Mouse (Mus musculus) urinary bladder, adult 18-20 months (tissue): ENCODE data around the gene Pip5k1b.
A peak's percentile ranks its signal among the peaks of the same experiment; 100 is the strongest.

ENCODE experiments used
- DNase-seq, 2 experiments: peaks; one replicate each; pipeline ENCODE4 v3.0.0; 2022; ENCODE audit warnings: low spot score in 2 of 2, mixed read lengths in 2 of 2

The Pip5k1b gene

DNA sequence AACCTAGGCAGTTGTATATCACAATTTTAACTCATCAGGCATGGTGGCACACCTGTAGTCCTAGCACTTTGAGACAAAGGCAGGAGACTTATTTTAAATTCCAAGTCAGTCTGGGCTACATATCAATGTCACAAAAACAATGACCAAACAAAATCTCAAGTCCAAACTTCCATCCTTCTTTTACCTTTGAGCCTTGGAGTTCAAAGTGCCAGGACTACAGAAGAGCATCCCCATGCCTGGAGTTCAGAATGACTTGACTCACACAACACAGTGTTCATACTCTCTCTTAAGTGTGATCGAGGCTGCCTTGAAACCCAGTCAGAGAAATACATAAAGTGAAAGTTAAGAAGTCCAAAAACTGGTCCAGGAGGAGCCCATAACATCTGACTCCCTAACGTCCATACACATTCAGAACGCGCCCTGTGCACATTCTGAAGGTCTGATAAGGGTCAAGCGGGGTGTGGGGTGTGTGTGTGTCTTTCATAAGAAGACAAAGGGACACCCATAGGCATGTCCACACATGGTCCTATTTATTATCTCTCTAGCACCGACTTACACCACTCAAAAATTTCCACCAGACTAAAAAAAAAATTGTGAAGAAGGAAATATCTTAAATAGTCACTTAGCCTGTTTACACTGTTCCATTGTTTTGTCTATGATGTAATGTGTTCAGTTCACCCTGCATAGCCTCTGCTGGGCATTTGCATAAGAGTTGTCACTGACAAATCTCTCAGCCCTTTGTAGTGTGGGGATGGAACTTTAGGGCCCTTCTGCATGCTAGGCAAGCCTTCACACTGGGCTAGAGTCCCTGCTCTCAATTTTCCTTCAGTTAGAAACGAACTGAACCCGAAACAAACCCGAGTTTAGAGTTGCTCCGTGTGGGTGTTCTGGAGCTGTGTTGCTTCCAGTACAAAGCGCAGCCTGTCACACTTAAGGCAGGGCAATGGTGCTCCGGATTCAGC lies 296.0 kb downstream of the Pip5k1b start:
- peak in 1 of 2 experiments; percentile 33 for DNase-seq

DNA sequence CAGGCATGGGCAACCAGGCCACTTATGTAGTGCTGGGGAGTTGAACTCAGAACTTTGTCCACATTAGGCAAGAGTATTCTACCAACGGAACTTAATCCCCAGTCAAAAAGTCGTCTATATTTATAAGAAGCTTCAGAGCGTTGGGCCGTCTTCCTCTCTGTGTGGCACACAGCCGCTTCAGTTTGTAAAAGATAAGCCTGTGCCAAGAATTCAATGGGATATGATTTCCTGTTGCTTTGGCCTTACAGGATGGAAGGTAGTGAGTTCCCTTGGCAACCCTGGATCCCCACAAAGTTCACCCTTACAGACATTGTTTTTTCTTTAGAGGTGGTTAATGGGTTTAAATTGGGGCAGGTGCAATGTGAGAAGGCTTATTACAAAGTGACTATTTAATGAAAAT lies 297.3 kb downstream of the Pip5k1b start:
- no peak for DNase-seq

DNA sequence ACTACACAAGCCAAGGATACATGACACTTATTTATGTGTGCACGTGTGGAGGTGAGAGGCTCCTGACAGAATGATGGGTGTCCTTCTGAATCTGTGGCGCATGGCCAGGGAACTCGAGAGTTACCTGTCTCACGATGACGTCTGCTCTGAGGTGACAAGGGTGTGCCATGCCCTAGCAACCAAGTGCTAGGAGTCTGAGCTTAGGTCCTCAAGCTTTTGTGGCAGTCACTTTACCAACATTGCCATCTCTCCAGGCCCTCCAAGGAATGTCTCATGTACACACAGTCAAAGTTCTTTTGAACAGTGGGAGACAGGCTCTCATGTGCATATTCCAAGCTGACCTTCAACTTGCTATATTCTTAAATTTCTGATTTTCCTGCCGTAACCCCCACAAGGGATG lies 297.7 kb downstream of the Pip5k1b start:
- DNase-seq, result no peak

DNA sequence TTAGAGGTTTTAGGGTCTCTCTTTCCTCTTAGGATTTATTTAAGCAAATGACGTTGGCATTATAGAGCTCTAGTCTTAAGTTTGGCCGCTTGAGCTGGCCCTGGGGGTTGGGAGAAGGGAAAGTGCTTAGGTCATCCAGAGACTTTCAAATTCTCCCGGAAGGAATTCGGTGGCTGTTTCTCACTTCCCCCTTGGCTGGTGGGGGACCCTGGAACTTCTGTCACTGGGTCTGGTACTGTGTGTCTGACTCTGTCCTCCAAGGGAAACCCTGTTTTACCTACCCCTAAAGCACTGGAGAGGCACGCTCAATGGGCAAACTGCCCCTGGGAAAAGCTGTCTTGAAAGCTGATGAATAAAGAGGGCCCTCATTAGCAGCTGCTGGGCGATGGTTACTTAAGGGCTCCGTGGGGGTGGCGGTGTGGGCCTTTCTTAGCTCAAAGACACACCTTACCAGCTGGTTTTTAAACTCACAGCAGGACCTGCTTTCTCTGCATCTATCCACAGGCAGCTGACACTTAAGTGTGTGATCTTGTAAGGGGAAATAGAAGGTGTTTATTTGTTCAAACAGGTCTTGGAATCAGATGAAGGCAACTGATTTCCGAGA lies 301.9 kb downstream of the Pip5k1b start:
- no peak for DNase-seq

DNA sequence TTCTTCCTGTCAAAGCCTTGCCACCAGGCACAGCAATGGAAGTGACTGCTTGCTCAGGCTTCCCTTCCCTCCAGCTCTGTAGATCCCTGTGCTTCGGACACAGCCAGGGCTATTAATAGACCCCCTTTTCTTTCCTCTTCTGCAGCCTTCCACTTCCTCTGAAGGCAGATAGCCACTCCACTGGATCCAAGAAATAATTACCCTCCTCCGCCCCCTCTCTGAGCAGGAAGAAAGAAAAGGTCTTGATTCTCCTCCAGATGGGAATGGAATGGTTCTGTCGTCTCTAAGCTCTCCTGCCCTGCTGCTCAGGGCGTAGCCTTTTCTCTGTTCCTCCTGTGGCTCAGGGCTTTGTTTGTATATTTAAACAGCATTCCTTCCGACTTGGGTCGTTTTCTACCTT lies 303.8 kb downstream of the Pip5k1b start:
- no peak for DNase-seq
